Mouse (Mus musculus) gastrocnemius, postnatal 25 days (tissue): ENCODE data around the gene Retreg1. TPM values are rescaled to one million over a fixed set of nuclear protein-coding genes. Genes with fewer than 3 reads are reported as not detected.
"Not testable (repeated sequence)": the region's sequence is repeated elsewhere in the genome, so short reads cannot be mapped to it uniquely, and the experiment has no call there.

Source experiments
- DNase-seq: peaks from one replicate; pipeline ENCODE4 v3.0.0; 2022
- total RNA-seq, 2 experiments: library from RNA; stranded (reverse); gene quantifications; 1 replicate in 1 of 2; 2 replicates in 1 of 2; pipeline ENCODE4 v1.2.3; 2021

The Retreg1 gene
- total RNA-seq, 2 experiments from 2014 or later, result 77.9 to 145 TPM

DNA sequence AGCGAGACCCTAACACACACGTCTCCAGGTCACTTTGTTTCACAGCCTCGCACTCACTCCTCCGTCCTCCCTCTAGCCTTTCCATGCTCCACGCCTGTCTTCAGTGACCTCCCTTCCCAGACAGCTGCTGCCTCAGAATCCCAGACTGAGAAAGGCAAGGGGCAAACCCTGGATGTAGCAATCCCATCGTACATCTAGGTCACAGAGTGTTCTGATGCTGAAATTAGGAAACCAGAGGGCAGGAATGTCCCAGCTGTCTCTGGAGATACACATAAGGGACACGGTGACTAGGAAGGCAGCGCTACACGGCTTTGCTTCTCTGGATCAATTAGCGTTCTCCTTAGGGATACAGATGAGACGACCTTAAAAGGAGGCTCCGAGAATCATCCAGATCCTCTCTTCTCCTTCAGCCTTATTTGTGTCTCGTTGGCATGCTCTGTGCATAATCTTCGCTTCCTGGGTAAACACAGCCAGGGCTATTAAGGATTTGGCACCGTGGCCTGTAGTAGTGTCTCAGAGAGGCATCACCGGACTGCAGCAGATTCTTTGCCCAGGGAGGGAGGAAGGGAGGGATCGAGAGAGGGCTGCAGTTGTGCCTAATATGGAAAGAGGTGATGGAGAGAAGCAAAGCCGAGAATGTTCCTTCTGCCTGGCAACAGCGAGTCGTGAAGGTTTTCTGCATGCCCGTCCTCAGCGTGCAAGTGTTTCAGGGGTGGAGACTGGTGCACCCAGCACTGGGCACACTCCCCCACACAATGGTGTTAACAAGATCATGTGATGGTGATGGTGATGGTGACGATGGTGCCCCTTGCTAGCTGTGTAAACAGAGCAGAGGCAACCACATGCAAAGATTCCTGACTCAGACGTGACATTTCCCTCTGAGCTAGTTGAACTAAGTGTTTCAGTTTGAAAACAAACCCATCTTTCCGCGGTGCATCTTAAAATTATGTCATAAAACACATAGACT, 105.6 kb downstream of the Retreg1 start:
- peak; percentile 75 for DNase-seq

- no peak for DNase-seq
These were observed 106.7 kb downstream of the Retreg1 start for GRCm38 (mm10) chr15:25949696-25950095.

DNA sequence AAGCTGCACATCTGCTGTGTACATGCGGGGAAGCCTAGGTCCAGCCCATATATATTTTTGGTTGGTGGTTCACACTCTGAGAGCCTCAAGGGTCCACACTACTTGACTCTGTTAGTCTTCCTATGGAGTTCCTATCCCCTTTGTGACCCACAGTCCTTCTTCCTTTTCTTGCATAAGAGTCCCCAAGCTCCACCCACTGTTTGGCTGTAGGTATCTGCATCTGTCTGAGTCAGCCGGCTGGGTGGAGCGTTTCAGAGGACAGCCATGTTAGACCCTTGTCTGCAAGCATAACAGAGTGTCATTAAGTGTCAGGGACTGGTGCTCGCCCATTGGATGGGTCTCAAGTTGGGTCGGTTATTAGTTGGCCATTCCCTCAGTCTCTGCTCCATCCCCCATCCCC, 107.6 kb downstream of the Retreg1 start:
- DNase-seq, result no peak

DNA sequence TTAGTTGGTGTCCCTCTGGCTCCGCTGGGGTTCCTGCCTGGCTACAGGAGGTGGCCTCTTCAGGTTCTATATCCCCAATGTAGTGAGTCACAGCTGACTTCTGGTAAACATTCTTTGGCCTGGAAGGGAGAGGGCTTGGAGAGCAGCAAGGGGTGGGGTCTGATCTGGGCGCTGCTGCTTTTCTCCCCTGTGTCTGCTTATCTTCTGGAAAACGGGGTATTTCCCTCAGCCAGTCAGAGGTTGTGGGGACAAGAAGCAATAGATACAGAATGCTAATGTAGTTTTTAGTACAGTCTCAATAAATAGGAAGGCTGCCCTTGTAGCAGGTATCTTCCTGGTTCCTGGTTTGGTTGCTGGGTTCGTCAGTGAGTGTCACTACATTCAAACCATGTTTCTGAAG, 108.1 kb downstream of the Retreg1 start:
- no peak for DNase-seq

DNA sequence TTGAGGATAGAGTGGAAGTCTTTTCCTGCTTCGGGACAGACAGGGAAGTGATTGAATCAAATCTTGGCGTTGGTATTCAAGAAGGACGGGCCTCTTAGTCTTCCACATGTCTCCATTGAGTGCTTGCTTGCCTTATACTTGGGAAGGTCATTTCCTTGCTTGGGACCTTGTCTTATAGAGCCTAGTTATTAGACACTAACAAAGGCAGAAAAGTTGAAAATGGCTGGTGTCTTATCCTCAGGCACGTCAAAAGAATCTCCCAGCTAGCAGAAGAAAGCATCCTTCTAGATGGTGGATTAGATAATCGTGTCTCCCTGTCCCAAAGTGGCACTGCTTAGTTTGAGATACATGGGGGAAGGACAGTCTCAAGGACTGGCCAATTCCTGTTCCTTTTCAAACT, 113.0 kb downstream of the Retreg1 start:
- no peak for DNase-seq

DNA sequence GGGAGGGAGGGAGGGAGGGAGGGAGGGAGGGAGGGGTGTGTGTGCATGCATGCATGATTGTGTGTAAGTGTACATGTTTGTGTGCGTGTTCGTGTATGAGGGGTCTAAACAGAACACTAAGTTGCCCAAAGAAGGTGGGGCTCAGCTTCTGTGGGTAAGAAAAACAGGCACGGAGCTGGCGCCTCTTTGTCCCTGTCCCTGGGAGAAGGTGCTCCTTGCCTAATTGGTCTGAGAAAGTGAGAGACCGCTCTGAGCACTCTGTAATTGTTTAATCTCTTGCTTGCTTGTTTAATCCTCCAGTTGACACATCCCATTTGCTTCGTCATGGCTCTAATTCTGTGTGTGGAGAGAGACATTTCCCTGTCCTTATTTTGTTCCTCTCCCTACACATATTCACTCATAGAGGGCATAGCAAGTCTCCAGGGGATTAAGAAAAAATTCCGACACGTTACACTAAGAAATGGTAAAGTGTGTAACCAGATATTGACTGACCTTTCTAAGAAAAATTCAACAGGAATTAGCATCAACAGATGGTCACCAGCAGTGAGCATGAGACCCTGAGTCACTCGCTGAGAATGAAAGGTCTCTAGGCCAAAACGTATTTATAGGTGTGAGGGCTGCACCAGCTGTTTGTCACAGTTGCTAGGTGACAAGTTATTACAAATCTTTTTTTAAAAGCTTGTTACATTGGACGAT, 113.6 kb downstream of the Retreg1 start:
- no peak for DNase-seq

GRCm38 (mm10) chr15:25957651-25958050, 114.7 kb downstream of the Retreg1 start:
- no peak for DNase-seq

DNA sequence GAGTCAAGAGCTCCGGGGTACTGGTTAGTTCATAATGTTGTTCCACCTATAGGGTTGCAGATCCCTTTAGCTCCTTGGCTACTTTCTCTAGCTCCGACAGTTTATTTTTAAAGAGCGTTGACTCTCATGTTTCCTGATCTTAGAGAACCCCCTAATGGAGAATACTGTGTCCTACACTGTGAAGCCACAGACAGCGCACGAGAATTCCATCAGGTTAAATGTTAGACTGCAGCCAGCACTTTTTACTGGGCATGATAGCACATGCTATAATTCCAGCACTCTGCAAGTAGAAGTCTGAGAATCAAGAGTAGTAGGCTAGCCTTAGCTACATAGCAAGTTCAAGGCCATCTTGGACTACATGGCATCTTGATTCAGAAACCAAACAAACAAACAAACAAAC, 116.4 kb downstream of the Retreg1 start:
- no peak for DNase-seq

DNA sequence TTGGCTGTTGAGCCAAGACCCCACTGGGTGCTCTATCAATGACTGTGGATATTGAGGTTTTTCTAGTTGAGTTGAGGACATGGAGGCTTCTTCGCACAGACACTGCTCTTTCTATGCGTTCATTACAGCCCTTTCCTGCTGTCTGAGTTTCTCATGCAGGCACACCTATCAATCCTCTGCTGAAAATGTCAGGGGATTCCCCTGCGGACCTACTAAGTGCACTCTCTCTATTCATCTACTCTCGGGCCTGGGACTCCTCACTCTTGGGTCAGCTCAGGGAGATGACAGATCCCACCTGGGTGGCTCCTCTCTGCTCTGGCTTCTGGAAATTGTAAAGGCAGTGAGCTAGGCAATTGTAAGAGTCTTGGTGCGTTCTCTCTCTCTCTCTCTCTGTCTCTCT, 117.3 kb downstream of the Retreg1 start:
- no peak for DNase-seq

DNA sequence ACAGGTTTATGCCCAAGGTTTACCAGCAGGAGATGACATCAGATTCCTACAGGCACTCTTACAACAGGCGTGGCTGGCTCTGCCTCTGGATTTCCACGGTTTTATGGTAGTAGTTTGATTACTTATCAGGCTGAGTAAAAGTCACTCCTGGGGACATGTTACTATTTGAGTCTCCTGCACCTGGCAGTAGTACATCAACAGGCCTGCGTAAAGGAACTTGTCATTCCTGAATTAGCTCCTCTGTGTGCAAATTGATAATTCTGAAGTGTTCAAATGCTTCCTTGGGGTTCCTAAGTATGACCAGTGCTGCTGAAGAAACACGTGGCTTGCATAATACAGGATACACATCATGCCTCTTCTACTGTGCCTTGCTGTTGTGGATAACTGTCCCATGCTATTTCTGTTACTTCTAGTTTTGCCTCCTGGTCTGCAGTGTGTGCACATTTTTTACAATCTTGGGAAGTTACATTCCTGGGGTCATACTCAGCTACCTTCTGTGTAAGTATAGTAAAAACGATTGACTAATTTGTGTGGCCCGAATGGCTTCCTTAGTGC, 123.3 kb downstream of the Retreg1 start:
- no peak for DNase-seq

GRCm38 (mm10) chr15:25971596-25971995, 128.6 kb downstream of the Retreg1 start:
- DNase-seq, result no peak

DNA sequence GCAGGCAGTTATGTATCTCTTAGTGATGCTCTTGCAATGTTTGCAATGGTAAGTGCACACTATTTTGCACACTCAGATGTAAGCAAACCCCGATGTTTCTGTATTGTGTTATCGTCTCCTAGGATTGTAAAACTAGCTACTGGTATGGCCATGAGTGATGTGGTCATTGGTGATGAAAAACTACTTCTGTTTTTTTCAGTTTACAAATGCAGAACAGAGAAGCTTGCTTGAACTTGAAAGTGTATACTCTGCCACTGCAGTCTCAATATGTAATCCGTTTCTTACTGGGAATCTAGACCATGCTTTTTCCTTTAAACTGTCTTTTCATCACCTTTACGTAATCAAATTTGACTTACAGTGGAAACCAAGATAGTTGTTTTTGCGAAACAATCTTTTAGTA, 129.8 kb downstream of the Retreg1 start:
- DNase-seq, result no peak

GRCm38 (mm10) chr15:25974352-25974751, 131.4 kb downstream of the Retreg1 start:
- DNase-seq, result no peak

DNA sequence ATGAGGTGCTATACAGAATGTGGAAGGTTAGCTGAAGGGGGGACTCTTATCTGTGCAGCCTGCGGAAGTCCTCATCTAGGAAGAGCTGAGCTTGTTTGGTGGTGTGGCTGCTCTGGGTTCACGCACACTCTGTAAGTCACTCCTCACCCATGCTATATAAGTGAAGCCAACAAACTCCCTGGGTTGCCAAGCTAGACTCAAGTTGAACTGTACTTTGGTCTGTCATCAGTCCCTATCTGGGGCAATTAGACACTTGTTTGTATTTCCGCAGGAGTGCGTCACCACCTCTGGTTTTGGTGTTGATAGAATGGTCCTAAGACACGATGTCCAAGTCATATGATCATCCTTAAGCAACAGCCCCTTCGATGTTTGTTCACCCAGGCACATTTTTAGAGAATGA, 132.8 kb downstream of the Retreg1 start:
- DNase-seq, result no peak

GRCm38 (mm10) chr15:25983614-25984013, 140.6 kb downstream of the Retreg1 start:
- not testable (repeated sequence) for DNase-seq

DNA sequence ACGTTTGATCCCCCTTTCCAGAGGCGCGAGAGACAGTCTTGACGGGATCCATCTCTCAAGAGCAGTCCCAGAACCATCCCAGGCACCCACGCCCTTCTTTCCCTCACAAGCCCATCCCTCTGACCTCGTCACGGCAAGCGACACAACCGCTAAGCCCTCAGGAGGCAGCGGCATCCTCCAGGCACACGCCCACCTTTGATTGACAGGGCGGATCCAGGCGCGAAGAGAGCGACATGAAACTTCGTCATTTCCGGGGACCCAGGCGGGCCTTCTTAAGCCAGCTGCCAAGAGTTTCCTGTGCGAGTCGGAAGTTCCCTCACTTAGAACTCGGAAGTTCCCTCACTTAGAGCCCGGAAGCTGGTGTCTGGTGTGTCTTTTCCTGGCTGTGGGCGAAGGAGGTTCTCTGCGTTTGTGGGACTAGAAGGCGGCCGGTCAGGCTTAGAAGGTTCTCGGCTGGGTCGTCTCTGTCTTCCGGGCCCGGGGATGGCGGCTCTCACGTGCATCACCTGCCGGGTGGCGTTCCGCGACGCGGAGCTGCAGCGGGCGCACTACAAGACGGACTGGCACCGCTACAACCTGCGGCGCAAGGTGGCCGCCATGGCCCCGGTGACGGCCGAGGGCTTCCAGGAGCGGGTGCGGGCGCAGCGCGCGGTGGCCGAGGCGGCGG, 141.2 kb downstream of the Retreg1 start, which contains the start of gene Zfp622:
Gene Zfp622 (plus strand): TSS at position 300 of the 667 bp plus-strand sequence.
- peak; percentile 95 for DNase-seq

DNA sequence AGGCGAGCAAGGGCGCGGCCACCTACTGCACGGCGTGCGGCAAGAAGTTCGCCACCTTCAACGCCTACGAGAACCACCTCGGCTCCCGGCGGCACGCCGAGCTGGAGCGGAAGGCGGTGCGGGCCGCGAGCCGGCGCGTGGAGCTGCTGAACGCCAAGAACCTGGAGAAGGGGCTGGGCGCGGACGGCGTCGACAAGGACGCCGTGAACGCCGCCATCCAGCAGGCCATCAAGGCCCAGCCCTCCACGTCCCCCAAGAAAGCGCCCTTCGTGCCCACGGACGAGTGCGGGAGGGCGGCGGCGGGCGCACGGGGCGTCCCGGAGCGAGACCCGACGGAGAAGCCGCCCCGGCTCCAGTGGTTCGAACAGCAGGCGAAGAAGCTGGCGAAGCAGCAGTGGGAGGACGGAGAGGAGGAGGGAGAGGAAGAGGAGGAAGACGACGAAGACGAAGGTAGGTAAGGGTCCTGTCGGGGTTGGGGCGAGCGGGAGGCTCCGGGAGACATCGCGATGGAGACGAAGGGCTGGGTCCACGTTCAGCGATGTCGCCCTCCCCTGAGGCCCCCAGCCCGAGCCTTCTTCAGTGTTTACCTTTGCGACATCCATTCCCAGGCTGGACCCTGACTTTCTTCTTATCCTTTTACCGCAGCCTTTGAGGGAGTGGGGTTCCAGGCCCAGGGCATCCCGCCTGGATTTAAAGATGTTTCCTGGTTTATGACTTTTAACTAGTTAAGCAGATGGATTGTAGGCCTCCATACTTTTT, 141.9 kb downstream of the Retreg1 start:
- no peak for DNase-seq

GRCm38 (mm10) chr15:25992992-25993727, 150.2 kb downstream of the Retreg1 start:
- no peak for DNase-seq

DNA sequence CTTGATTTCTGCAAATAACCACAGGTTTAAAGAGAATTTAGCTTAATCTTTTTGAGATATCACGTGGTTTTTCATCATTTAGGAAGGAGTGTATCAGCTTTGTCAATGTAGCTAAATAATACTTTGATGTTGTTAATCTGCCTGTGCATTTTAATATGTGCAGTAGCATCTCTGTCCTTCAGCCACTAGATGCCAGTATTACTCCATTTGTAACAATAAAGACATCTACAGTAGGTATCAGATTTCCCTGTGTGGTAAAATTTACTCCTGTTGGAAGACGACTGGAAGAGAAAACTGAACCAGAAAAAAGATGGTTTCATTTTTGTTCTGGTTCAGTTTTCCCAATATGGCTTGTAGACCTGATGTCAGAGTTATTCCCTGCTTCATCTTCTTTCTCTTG, 152.5 kb downstream of the Retreg1 start:
- DNase-seq, result no peak

GRCm38 (mm10) chr15:25999545-25999944, 156.6 kb downstream of the Retreg1 start:
- DNase-seq, result not testable (repeated sequence)

DNA sequence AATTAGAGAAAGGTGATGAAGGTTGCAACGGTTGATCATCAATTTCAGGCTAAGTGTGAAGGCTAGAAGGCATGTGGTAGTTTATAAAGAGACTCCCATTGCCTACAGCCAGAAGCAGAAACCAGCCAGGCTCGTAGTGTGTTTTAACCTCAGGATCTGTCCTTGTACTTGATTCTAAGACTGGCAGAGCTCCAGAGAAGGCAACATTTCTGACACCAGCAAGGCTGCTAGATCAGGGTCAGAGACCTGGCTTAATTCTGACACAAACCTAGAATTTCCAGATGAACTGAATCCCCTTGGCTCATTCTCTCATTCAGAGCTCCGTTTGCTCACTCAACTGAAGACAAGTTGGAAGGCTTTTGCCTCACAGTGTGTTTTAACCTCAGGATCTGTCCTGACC, 165.6 kb downstream of the Retreg1 start:
- DNase-seq, result no peak
